Mouse (Mus musculus) stomach, postnatal 0 days (tissue): ENCODE results near the gene Hspb9. TPM values are rescaled to one million over a fixed set of nuclear protein-coding genes. Genes with fewer than 3 reads are reported as not detected.

Experiments
- ATAC-seq: fragments of 200-750 bp; cut with Nextera tagmentation; 2 replicates; pipeline ENCODE4 v1.8.0; 2017; ENCODE audit not compliant: low FRiP score, low TSS enrichment
- DNase-seq: peaks from one replicate; pipeline ENCODE4 v3.0.0-alpha.2; 2016; ENCODE audit warnings: low spot score
- H3K27ac ChIP-seq: fragments of 300-500 bp; sonication (generic); replicated peaks from 2 replicates; pipeline ENCODE4 v1.5.1; 2014; ENCODE audit warnings: mild to moderate bottlenecking, control low read depth
- H3K27me3 ChIP-seq: fragments of 300-500 bp; sonication (generic); 2 replicates; pipeline ENCODE4 v1.6.1; 2014; ENCODE audit warnings: low read length; ENCODE audit not compliant: control insufficient read depth, insufficient read depth
- H3K36me3 ChIP-seq: fragments of 300-500 bp; sonication (generic); 2 replicates; pipeline ENCODE4 v1.6.1; 2014; ENCODE audit warnings: low read length, mixed read lengths; ENCODE audit not compliant: control insufficient read depth, insufficient read depth
- H3K4me1 ChIP-seq: fragments of 300-500 bp; sonication (generic); replicated peaks from 2 replicates; pipeline ENCODE4 v1.6.1; 2014; ENCODE audit warnings: antibody characterized with exemption; ENCODE audit not compliant: control insufficient read depth, insufficient read depth
- H3K4me2 ChIP-seq: fragments of 300-500 bp; sonication (generic); replicated peaks from 2 replicates; pipeline ENCODE4 v1.6.1; 2014; ENCODE audit warnings: low read depth, mild to moderate bottlenecking, control low read depth, moderate library complexity
- H3K4me3 ChIP-seq: fragments of 300-500 bp; sonication (generic); 2 replicates; pipeline ENCODE4 v1.5.1; 2014; ENCODE audit warnings: low read depth, low read length, control low read depth
- H3K9ac ChIP-seq: fragments of 300-500 bp; sonication (generic); 2 replicates; pipeline ENCODE4 v1.6.1; 2014; ENCODE audit warnings: mild to moderate bottlenecking, low read length, control low read depth, mixed read lengths
- H3K9me3 ChIP-seq: fragments of 300-500 bp; sonication (generic); 2 replicates; pipeline ENCODE4 v1.6.1; 2016; ENCODE audit warnings: low read length; ENCODE audit not compliant: control insufficient read depth
- CTCF ChIP-seq: IDR thresholded peaks from 2 replicates; pipeline ENCODE4 v1.5.1; 2016; ENCODE audit warnings: antibody characterized with exemption, low read depth, mild to moderate bottlenecking, moderate library complexity
- EP300 ChIP-seq: optimal IDR thresholded peaks from 2 replicates; pipeline ENCODE3; 2016; ENCODE audit warnings: antibody characterized with exemption
- WGBS: fragments of 180-500 bp; shearing (Covaris S2); extraction: QIAGEN DNeasy Blood & Tissue Kit; methylation state at CpG from one replicate; pipeline ENCODE4 v1.1.7; 2014; 5-methylcytosine and 5-hydroxymethylcytosine counted together
- polyA plus RNA-seq: library from polyadenylated mRNA; unstranded; fragments of >200 nt; fragmentation: Nextera tagmentation; extraction: Ambion mirVana; gene quantifications from 2 replicates; pipeline ENCODE4 v1.2.1, GENCODE M21; 2015

The Hspb9 gene
- polyA plus RNA-seq, 1 experiment from 2014 or later, result 0.13 TPM

- H3K27ac ChIP-seq, result 0 out of 2 replicates have a peak overlapping the region, but pooled peaks have one; percentile 67
- H3K4me3 ChIP-seq, result peak overlapping the region; percentile 98
- no peaks in the 10 kb centered on the region for H3K27me3 ChIP-seq
- H3K4me2 ChIP-seq, result peak overlapping the region; percentile 62
- DNase-seq (no peak), ATAC-seq (no peak)
- no peak for TF ChIP-seq CTCF
- TF ChIP-seq EP300, result no peak
- H3K9me3 ChIP-seq, result no peaks in the 10 kb centered on the region
- H3K36me3 ChIP-seq, result no peaks in the 10 kb centered on the region
- H3K9ac ChIP-seq, result no peak overlapping the region
- H3K4me1 ChIP-seq, result 0 out of 2 replicates have a peak, but pooled peaks cover 6% of the 10 kb centered on the region
- 21% methylated on average over 5 of the region's 5 CpGs for WGBS
Measured at GRCm38 (mm10) chr11:100738749-100739148, 25.1 kb downstream of the Hspb9 start.

- Histone ChIP-seq H3K9me3 (no peaks in the 10 kb centered on the region), H3K36me3 (no peaks in the 10 kb centered on the region), H3K27me3 (no peaks in the 10 kb centered on the region), H3K9ac (no peak overlapping the region), H3K4me3 (no peak overlapping the region), H3K27ac (no peak overlapping the region), H3K4me2 (no peak overlapping the region), H3K4me1 (no peaks in the 10 kb centered on the region)
- ATAC-seq, result no peak
- no peak for DNase-seq
- whole genome bisulfite sequencing, result 70% methylated on average over 6 of the region's 6 CpGs
- no peak for TF ChIP-seq CTCF
- no peak for TF ChIP-seq EP300
Measured at GRCm38 (mm10) chr11:100741348-100741747, 27.7 kb downstream of the Hspb9 start.

DNA sequence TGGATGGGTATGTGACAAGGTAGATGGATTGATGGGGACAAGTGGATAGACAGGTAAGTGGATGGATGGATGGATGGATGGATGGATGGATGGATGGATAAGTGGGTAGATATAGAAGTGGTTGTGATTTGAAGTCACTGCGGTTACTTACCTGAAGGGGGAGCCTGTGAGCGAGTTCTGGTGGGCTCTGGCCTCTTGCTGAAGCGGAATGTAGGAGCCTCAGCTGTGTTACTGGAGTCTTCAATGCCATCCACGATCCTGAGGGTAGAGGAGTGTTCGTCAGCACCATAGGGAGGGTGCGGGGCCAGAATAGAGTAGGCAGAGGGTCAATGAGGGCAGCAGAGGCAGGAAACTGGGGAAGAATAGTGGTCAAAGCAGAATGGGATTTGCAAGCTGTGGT, 31.4 kb downstream of the Hspb9 start:
- peak; percentile 44 for DNase-seq
- no peak overlapping the region for H3K27ac ChIP-seq
- H3K9me3 ChIP-seq, result no peaks in the 10 kb centered on the region
- H3K4me1 ChIP-seq, result no peaks in the 10 kb centered on the region
- H3K4me2 ChIP-seq, result no peak overlapping the region
- 10% methylated on average over 6 of the region's 6 CpGs for WGBS
- H3K4me3 ChIP-seq, result no peak overlapping the region
- no peak overlapping the region for H3K9ac ChIP-seq
- no peak for TF ChIP-seq EP300
- peak; percentile 77 for TF ChIP-seq CTCF
- H3K36me3 ChIP-seq, result no peaks in the 10 kb centered on the region
- ATAC-seq, result no peak
- no peaks in the 10 kb centered on the region for H3K27me3 ChIP-seq

DNA sequence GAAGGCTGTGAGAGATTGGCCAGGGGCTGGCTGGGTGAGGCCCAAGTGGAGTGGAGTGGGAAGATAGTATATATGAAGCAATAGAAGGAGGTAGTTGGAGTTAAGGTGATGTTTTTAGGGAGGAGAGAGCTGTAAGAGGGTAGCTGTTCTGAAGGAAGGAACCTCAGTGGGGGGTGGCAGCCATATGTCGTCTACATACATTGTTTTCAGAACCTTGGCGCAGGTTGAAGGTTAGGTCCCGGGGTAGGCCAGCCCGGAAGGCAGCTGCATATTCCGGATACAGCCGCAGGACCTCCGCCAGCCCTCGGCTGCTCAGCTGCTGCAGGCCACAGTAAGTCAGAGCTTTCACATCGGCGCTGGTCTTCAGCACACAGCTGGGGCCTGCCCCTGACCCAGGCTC, 32.9 kb downstream of the Hspb9 start:
- Histone ChIP-seq H3K4me2 (no peak overlapping the region), H3K36me3 (no peaks in the 10 kb centered on the region), H3K27me3 (no peaks in the 10 kb centered on the region), H3K4me1 (no peaks in the 10 kb centered on the region), H3K9ac (no peak overlapping the region), H3K27ac (no peak overlapping the region), H3K4me3 (no peak overlapping the region), H3K9me3 (no peaks in the 10 kb centered on the region)
- ATAC-seq (no peak), DNase-seq (no peak)
- WGBS, result 82% methylated on average over 10 of the region's 10 CpGs
- TF ChIP-seq CTCF, result no peak
- TF ChIP-seq EP300, result no peak

- DNase-seq (no peak), ATAC-seq (no peak)
- H3K4me1 ChIP-seq, result no peaks in the 10 kb centered on the region
- WGBS, result 57% methylated on average over 5 of the region's 5 CpGs
- no peak overlapping the region for H3K9ac ChIP-seq
- no peak overlapping the region for H3K27ac ChIP-seq
- no peaks in the 10 kb centered on the region for H3K36me3 ChIP-seq
- no peaks in the 10 kb centered on the region for H3K9me3 ChIP-seq
- no peak overlapping the region for H3K4me2 ChIP-seq
- H3K4me3 ChIP-seq, result no peak overlapping the region
- TF ChIP-seq EP300 (no peak), CTCF (no peak)
- H3K27me3 ChIP-seq, result no peaks in the 10 kb centered on the region
Measured at GRCm38 (mm10) chr11:100747114-100747513, 33.5 kb downstream of the Hspb9 start.

DNA sequence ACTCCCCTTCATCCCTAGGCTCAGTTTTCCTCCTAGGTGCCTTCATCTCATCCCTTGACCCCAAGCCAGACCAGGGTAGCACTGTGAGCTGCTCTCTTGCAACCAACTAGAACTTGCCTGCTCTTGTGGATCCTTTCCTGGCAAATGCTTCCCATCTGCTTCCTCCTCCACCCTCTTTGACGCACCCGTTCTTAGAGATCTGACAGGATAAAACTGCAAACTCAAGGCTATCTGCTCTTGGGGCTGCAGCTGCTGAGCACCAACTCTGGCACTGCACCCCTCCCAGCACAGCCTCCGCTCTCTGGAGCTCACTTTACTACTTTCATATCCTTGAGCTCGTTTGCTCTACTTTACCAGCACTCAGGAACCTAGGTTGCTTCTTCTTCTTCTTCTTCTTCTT, 35.0 kb downstream of the Hspb9 start:
- WGBS, result 57% methylated on average over 4 of the region's 4 CpGs

More for the DNA sequence above, 35.0 kb downstream of the Hspb9 start:
- Histone ChIP-seq H3K4me2 (no peak overlapping the region), H3K4me1 (no peaks in the 10 kb centered on the region), H3K27me3 (no peaks in the 10 kb centered on the region), H3K36me3 (no peaks in the 10 kb centered on the region), H3K9ac (no peak overlapping the region), H3K4me3 (no peak overlapping the region), H3K27ac (no peak overlapping the region), H3K9me3 (no peaks in the 10 kb centered on the region)
- ATAC-seq (no peak), DNase-seq (no peak)
- TF ChIP-seq EP300, result no peak
- no peak for TF ChIP-seq CTCF
